Mouse (Mus musculus): ENCODE results near the gene Xlr4c.
"Not testable (repeated sequence)": the region's sequence is repeated elsewhere in the genome, so short reads cannot be mapped to it uniquely, and the experiment has no call there.

Xlr4c gene

DNA sequence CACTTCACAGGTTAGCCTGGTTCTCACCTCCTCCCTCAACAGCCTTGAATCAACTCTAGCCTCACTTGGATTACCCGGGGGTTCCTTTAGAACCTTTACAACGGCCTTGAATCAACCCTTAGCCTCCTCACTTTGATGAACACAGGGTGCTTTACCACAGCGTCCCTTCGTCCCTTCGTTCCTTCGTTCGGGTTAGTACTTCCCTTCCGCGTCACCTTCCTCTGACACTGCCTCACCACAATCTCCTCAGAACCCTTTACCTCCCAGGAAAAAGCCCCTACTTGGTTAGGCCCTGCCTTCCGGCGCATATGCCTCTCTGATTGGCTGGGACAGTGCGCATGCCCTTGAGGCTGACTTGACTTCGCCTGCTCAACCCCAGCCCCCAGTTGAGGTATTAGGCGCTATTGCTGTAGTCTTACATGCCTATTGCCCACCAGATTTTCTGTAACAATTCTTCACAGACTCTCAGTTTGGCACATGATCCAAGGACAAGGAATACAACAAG is at the start of gene Xlr4c:
Gene Xlr4c (minus strand): TSS at position 310 of the 505 bp plus-strand sequence.
- DNase-seq: not testable (repeated sequence)

DNA sequence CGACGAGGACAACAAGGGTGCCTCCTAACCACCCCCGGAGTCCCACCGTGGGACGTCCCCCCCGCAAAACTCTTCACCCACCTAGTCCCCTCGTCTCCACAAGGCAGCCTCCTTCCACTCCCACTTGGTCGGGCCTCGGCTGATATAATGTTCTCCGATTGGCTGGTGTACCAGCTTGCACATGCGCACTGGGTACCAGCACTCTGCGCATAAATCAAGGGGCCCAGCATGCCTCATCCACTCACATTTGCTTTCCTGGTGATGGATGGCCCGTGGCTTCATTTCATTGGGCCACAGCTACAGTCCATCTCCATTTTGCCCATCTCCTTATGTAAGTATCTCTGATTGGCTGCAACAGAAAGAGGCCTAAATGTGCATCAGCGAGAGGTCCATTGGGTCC is 22.3 kb upstream of the Xlr4c start, which contains the start of gene Xlr3c:
Gene Xlr3c (minus strand): TSS at position 121 of the 400 bp plus-strand sequence.
- not testable (repeated sequence) for DNase-seq

DNA sequence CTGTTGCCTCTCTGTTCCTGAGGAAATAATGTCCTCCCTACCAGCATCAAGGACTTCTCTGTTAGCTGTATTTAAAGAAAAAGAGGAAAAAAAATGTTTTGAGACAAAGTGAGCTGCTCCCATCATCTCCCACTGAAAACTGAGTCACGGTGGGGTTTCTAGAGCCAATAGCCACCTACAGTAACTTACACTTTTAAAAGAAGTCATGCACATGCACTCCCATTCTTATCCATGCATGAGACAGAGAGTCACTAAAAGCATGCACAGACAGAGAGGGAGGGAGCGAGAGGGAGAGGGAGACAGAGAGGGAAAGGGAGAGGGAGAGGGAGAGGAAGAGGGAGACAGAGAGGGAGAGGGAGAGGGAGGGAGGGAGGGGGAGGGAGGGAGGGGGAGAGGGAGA is 19.5 kb upstream of the Xlr4c start:
- not testable (repeated sequence) for DNase-seq

DNA sequence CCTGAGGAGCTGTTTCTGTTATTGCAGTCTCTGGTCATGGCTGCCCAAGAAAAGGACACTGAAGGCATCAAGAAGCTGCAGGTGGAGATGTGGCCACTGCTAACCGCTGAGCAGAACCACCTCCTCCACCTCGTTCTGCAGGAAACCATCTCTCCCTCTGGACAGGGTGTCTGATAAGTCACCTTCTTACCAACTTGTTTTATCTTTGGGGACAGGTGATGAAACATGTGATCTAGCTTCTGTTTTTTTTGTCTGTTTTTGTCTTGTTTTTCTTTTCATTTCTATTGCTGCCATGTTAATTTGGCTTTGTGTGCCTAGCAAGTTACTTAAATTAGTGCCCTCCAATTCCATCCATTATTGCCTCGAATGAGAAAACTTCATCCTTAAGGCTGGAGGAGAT is 13.6 kb downstream of the Xlr4c start:
- DNase-seq: no peak

DNA sequence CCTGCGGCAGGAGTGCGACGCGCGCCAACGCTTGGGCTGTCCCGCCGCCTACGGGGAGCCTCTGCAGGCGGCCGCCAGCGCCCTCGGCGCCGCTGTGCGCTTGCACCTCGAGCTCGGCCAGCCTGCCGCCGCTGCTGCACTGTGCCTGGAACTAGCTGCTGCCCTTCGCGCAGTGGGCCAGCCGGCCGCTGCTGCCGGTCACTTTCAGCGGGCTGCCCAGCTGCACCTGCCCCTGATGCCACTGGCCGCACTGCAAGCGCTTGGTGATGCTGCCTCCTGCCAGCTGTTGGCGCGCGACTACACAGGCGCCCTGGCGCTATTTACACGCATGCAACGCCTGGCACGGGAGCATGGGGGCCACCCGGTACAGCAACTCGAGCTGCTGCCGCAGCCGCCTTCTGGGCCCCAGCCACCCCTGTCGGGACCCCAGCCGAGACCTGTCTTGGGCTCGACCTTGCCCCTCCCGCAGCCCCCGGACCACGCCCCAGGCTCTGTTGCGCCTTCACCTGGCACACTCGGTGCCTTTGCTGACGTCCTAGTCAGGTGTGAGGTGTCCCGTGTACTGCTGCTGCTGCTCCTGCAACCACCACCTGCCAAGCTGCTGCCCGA is 14.2 kb downstream of the Xlr4c start:
- peak; percentile 66 to 71 for DNase-seq

DNA sequence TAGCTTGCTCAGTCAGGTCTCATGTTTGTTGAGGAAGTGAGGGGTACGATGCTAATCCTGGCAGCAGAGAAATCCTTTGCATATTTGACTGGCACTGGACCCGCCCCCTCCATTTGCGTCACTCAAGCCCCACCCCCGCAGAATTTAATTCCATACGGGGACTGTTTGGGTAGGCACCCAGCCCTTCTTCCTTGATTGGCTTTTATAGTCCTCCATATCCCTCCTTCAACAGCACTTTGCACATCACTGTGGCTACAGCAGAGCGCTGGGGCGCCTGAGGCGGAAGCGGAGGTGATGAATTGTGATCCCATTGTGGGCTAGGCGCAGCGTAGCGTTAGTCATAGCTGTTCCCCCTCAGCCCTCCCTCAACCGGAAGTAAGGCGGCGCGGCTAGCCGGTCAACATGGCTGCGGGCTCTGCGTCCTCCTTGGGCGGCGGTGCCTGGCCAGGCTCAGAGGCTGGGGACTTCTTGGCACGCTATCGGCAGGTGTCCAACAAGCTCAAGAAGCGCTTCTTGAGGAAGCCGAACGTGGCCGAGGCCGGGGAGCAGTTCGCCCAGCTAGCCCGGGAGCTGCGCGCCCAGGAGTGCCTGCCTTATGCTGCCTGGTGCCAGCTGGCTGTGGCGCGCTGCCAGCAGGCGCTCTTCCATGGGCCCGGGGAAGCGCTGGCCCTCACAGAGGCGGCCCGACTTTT is 14.9 kb downstream of the Xlr4c start, which contains the start of gene F8a:
Gene F8a (plus strand): TSS at position 378 of the 692 bp plus-strand sequence.
- DNase-seq: peak; percentile 87 to 88

DNA sequence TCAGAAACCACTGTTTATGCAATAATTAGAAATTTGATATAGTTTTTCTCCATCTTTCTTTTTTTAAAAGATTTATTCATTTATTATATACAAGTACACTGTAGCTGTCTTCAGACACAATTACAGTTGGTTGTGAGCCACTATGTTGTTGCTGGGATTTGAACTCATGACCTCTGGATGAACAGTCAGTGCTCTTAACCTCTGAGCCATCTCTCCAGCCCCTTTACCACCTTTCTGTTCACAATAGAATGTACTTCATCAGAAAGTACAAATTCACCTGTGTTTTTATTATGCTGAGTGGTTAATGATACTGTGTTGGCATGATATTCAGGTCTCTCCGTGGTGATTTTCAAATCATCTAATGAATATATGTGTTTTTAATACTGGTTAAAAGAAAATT is 17.6 kb downstream of the Xlr4c start:
- no peak for DNase-seq

DNA sequence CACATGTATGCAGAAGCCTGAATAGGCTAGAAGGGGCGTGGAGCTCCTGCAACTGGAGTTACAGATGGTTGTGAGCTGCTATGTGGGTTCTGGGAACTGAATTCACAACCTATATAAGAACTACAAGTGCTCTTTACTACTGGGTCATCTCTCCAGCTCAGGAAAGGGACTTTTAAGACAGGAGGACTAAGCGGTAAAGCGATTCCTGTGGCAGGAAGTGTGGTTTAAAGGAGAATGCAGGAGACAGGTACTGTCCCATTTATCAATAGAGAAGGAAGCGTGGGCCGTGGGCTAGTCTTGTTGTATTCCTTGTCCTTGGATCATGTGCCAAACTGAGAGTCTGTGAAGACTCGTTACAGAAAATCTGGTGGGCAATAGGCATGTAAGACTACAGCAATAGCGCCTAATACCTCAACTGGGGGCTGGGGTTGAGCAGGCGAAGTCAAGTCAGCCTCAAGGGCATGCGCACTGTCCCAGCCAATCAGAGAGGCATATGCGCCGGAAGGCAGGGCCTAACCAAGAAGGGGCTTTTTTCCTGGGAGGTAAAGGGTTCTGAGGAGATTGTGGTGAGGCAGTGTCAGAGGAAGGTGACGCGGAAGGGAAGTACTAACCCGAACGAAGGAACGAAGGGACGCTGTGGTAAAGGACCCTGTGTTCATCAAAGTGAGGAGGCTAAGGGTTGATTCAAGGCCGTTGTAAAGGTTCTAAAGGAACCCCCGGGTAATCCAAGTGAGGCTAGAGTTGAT is 28.9 kb downstream of the Xlr4c start, which contains the start of gene Xlr4b:
Gene Xlr4b (plus strand): TSS at position 515 of the 746 bp plus-strand sequence.
- not testable (repeated sequence) for DNase-seq

DNA sequence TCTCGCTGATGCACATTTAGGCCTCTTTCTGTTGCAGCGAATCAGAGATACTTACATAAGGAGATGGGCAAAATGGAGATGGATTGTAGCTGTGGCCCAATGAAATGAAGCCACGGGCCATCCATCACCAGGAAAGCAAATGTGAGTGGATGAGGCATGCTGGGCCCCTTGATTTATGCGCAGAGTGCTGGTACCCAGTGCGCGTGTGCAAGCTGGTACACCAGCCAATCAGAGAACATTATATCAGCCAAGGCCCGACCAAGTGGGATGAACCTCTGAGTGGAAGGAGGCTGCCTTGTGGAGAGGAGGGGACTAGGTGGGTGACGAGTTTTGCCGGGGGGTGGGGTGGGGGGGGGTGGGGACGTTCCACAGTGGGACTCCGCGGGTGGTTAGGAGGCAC is 51.0 kb downstream of the Xlr4c start, which contains the start of gene Xlr3b:
Gene Xlr3b (plus strand): TSS at position 274 of the 400 bp plus-strand sequence.
- DNase-seq: peak in 1 of 2 experiments; percentile 11

All from cerebellum, postnatal 10 days (tissue).